15 mouse cellular contexts compared by ENCODE assay signal in genomic region chr2:77903979-77904378, GRCm38 (mm10).
"Had no signal": no experiment of that assay in that cellular context is flagged by ENCODE, and none has a peak within 500 bp of the region (broad histone marks: within the 10 kb centered on the region; RNA-seq: fewer than 3 reads in every experiment).

No protein-coding gene starts in this region.

- DNase-seq: cerebellum, adult 9-10 months; cerebellum, adult 9-11 months; cerebellum, postnatal 10 days; cerebellum, postnatal 14 days; cerebellum, postnatal 25 days; cerebellum, postnatal 36 days; embryo, embryonic 11 days; forebrain, postnatal 0 days; gastrocnemius, adult 2 months; gastrocnemius, postnatal 10 days; gastrocnemius, postnatal 14 days; gastrocnemius, postnatal 36 days; heart, adult 11 months; heart, adult 18-20 months; heart, adult 2 months had no signal
